Mouse (Mus musculus): ENCODE results near the gene Banp. TPM values are rescaled to one million over a fixed set of nuclear protein-coding genes. Genes with fewer than 3 reads are reported as not detected.

Banp gene
- total RNA-seq, 1 experiment: 53.8 TPM

- 0 out of 2 replicates have a peak overlapping the region, but pooled peaks have one; percentile 8 for H3K27ac ChIP-seq (ENCODE audit: insufficient read depth, low read depth, low read length, poor library complexity, severe bottlenecking)
- H3K36me3 ChIP-seq (ENCODE audit: control insufficient read depth, insufficient read depth, low read length, poor library complexity, severe bottlenecking): peaks cover 5% of the 10 kb centered on the region
- H3K9me3 ChIP-seq (ENCODE audit: control insufficient read depth, insufficient read depth, low read depth, low read length): no peaks in the 10 kb centered on the region
- peak overlapping the region; percentile 57 to 61 for H3K4me3 ChIP-seq (ENCODE audit: insufficient read depth in 1 of 2, low read depth in 1 of 2, low read length in 2 of 2, poor library complexity in 1 of 2, severe bottlenecking in 1 of 2)
- no peak for DNase-seq (ENCODE audit: low read depth, low spot score)
- in situ Hi-C loops (cut with MboI; ENCODE audit: low sequenced_read_pairs in 2 of 2, unreplicated experiment in 2 of 2): no loop called here
- H3K9ac ChIP-seq (ENCODE audit: insufficient read depth, low read depth, low read length, poor library complexity, severe bottlenecking): peak overlapping the region; percentile 74
- peaks cover 0 to 23% of the 10 kb centered on the region in 2 experiments; a peak in 1 of 4 replicates for H3K4me1 ChIP-seq (ENCODE audit: control insufficient read depth in 2 of 2, insufficient read depth in 2 of 2, low read length in 2 of 2, poor library complexity in 1 of 2)
- no peak for TF ChIP-seq ZNF384 (IDR thresholded peaks at IDR 0.05; ENCODE audit: low read depth, low read length)
- no peak for TF ChIP-seq MAFK (IDR thresholded peaks at IDR 0.05; ENCODE audit: insufficient read depth, low read depth, low read length)
- no peak for TF ChIP-seq CHD2 (IDR thresholded peaks at IDR 0.05; ENCODE audit: low read depth, low read length)
- no peak for TF ChIP-seq ZC3H11A (IDR thresholded peaks at IDR 0.05; ENCODE audit: borderline replicate concordance, low read depth, low read length)
- TF ChIP-seq HCFC1 (IDR thresholded peaks at IDR 0.05; ENCODE audit: borderline replicate concordance, insufficient read depth, low read length): no peak
These were observed 1.0 kb upstream of the Banp start for GRCm38 (mm10) chr8:121948321-121949145.

- TF ChIP-seq MAFK (IDR thresholded peaks at IDR 0.05; ENCODE audit: insufficient read depth, low read depth, low read length) (no peak), CHD2 (IDR thresholded peaks at IDR 0.05; ENCODE audit: low read depth, low read length) (peak; percentile 97), HCFC1 (IDR thresholded peaks at IDR 0.05; ENCODE audit: borderline replicate concordance, insufficient read depth, low read length) (peak; percentile 100)
- peaks cover 0 to 36% of the 10 kb centered on the region in 2 experiments; a peak in 2 of 4 replicates for H3K4me1 ChIP-seq (ENCODE audit: control insufficient read depth in 2 of 2, insufficient read depth in 2 of 2, low read length in 2 of 2, poor library complexity in 1 of 2)
- DNase-seq (ENCODE audit: low read depth, low spot score): peak; percentile 97
- peak overlapping the region; percentile 65 to 94 for H3K4me3 ChIP-seq (ENCODE audit: insufficient read depth in 1 of 2, low read depth in 1 of 2, low read length in 2 of 2, poor library complexity in 1 of 2, severe bottlenecking in 1 of 2)
- H3K9me3 ChIP-seq (ENCODE audit: control insufficient read depth, insufficient read depth, low read depth, low read length): no peaks in the 10 kb centered on the region
- in situ Hi-C loops (cut with MboI; ENCODE audit: low sequenced_read_pairs in 2 of 2, unreplicated experiment in 2 of 2): no loop called here
- H3K9ac ChIP-seq (ENCODE audit: insufficient read depth, low read depth, low read length, poor library complexity, severe bottlenecking): peak overlapping the region; percentile 98
- peaks cover 16% of the 10 kb centered on the region for H3K36me3 ChIP-seq (ENCODE audit: control insufficient read depth, insufficient read depth, low read length, poor library complexity, severe bottlenecking)
- H3K27ac ChIP-seq (ENCODE audit: insufficient read depth, low read depth, low read length, poor library complexity, severe bottlenecking): peak overlapping the region; percentile 87
These were observed 595 bp downstream of the Banp start for GRCm38 (mm10) chr8:121949941-121950748.

- peaks cover 0 to 37% of the 10 kb centered on the region in 2 experiments; a peak in 2 of 4 replicates for H3K4me1 ChIP-seq (ENCODE audit: control insufficient read depth in 2 of 2, insufficient read depth in 2 of 2, low read length in 2 of 2, poor library complexity in 1 of 2)
- in situ Hi-C loops (cut with MboI; ENCODE audit: low sequenced_read_pairs in 2 of 2, unreplicated experiment in 2 of 2): no loop called here
These were observed 1.5 kb downstream of the Banp start for GRCm38 (mm10) chr8:121950749-121951655.

GRCm38 (mm10) chr8:121951656-121952009 lies 2.1 kb downstream of the Banp start:
- no peak overlapping the region for H3K27ac ChIP-seq (ENCODE audit: insufficient read depth, low read depth, low read length, poor library complexity, severe bottlenecking)
- peaks cover 17% of the 10 kb centered on the region for H3K36me3 ChIP-seq (ENCODE audit: control insufficient read depth, insufficient read depth, low read length, poor library complexity, severe bottlenecking)
- TF ChIP-seq ZC3H11A (IDR thresholded peaks at IDR 0.05; ENCODE audit: borderline replicate concordance, low read depth, low read length): no peak
- TF ChIP-seq ZNF384 (IDR thresholded peaks at IDR 0.05; ENCODE audit: low read depth, low read length): no peak
- peak overlapping the region; percentile 94 to 96 for H3K4me3 ChIP-seq (ENCODE audit: insufficient read depth in 1 of 2, low read depth in 1 of 2, low read length in 2 of 2, poor library complexity in 1 of 2, severe bottlenecking in 1 of 2)
- peaks cover 0 to 37% of the 10 kb centered on the region in 2 experiments; a peak in 2 of 4 replicates for H3K4me1 ChIP-seq (ENCODE audit: control insufficient read depth in 2 of 2, insufficient read depth in 2 of 2, low read length in 2 of 2, poor library complexity in 1 of 2)
- no peak for DNase-seq (ENCODE audit: low read depth, low spot score)
- H3K9me3 ChIP-seq (ENCODE audit: control insufficient read depth, insufficient read depth, low read depth, low read length): no peaks in the 10 kb centered on the region
- H3K9ac ChIP-seq (ENCODE audit: insufficient read depth, low read depth, low read length, poor library complexity, severe bottlenecking): peak overlapping the region; percentile 63
- in situ Hi-C loops (cut with MboI; ENCODE audit: low sequenced_read_pairs in 2 of 2, unreplicated experiment in 2 of 2): no loop called here

More at GRCm38 (mm10) chr8:121950749-121951655, 1.5 kb downstream of the Banp start:
- H3K4me3 ChIP-seq (ENCODE audit: insufficient read depth in 1 of 2, low read depth in 1 of 2, low read length in 2 of 2, poor library complexity in 1 of 2, severe bottlenecking in 1 of 2): peak overlapping the region; percentile 94 to 96
- DNase-seq (ENCODE audit: low read depth, low spot score): no peak
- TF ChIP-seq HCFC1 (IDR thresholded peaks at IDR 0.05; ENCODE audit: borderline replicate concordance, insufficient read depth, low read length) (0 out of 2 replicates have a peak, but pooled peaks have one; percentile 17), MAFK (IDR thresholded peaks at IDR 0.05; ENCODE audit: insufficient read depth, low read depth, low read length) (no peak)
- peak overlapping the region; percentile 98 for H3K9ac ChIP-seq (ENCODE audit: insufficient read depth, low read depth, low read length, poor library complexity, severe bottlenecking)
- peak overlapping the region; percentile 84 for H3K27ac ChIP-seq (ENCODE audit: insufficient read depth, low read depth, low read length, poor library complexity, severe bottlenecking)
- H3K36me3 ChIP-seq (ENCODE audit: control insufficient read depth, insufficient read depth, low read length, poor library complexity, severe bottlenecking): peaks cover 17% of the 10 kb centered on the region
- H3K9me3 ChIP-seq (ENCODE audit: control insufficient read depth, insufficient read depth, low read depth, low read length): no peaks in the 10 kb centered on the region
